Mouse (Mus musculus) CH12.LX (cell line): Measurements from ENCODE around the gene Zgrf1.

Experiments
- CTCF ChIP-seq, 2 experiments: IDR thresholded peaks in 1 of 2; conservative IDR thresholded peaks in 1 of 2; 2 replicates each; pipeline ENCODE4 v1.5.1; 2011 to 2012; ENCODE audit warnings: low read depth in 2 of 2, low read length in 2 of 2, improper control_type of control experiment in 1 of 2, inconsistent platforms in 1 of 2, mild to moderate bottlenecking in 1 of 2, moderate library complexity in 1 of 2
- EP300 ChIP-seq: IDR thresholded peaks from 2 replicates; pipeline ENCODE4 v1.6.1; 2011; ENCODE audit warnings: low read length, improper control_type of control experiment
- JUND ChIP-seq: conservative IDR thresholded peaks from 2 replicates; pipeline ENCODE4 v1.6.1; 2011; ENCODE audit warnings: low read depth, low read length, improper control_type of control experiment
- MAZ ChIP-seq: IDR thresholded peaks from 2 replicates; pipeline ENCODE4 v1.6.1; 2012; ENCODE audit warnings: low read depth, mild to moderate bottlenecking, inconsistent platforms, low read length, improper control_type of control experiment, moderate library complexity
- POLR2A ChIP-seq: IDR thresholded peaks from 2 replicates; pipeline ENCODE4 v1.6.1; 2011; ENCODE audit warnings: low read depth, mild to moderate bottlenecking, improper control_type of control experiment, low read length
- POLR2AphosphoS2 ChIP-seq: IDR thresholded peaks from 2 replicates; pipeline ENCODE4 v1.6.1; 2011; ENCODE audit warnings: low read depth, low read length, improper control_type of control experiment
- RCOR1 ChIP-seq: conservative IDR thresholded peaks from 2 replicates; pipeline ENCODE4 v1.6.1; 2012; ENCODE audit warnings: low read depth, mild to moderate bottlenecking, inconsistent platforms, low read length, improper control_type of control experiment
- USF1 ChIP-seq: IDR thresholded peaks from 2 replicates; pipeline ENCODE4 v1.6.1; 2014; ENCODE audit warnings: low read depth, mild to moderate bottlenecking, inconsistent platforms, low read length, improper control_type of control experiment
- USF2 ChIP-seq: conservative IDR thresholded peaks from 2 replicates; pipeline ENCODE4 v1.6.1; 2011; ENCODE audit warnings: low read depth, low read length, improper control_type of control experiment
- ZKSCAN1 ChIP-seq: IDR thresholded peaks from 2 replicates; pipeline ENCODE4 v1.6.1; 2012; ENCODE audit warnings: low read depth, inconsistent platforms, low read length, improper control_type of control experiment, borderline replicate concordance

DNA sequence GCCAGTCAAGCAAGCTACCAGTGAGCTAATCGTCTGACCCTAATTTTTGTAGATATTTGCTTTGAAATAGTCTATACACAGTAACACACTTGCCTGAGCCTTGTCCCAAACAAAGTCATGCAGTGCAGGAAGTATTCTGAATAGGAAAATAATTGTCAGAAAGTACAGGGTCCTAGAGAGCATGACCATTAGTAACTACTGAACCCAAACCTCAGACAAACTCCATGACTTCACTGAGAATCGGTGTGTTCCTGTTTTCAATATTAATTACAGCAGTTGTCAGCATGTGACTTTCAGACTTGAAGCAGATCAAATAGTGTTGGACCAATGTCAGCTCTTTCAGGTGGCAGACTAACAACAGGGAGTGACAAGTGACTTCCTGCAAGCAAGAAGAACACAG lies 39.6 kb upstream of the Zgrf1 start:
- TF ChIP-seq JUND = no peak
- TF ChIP-seq EP300 = peak; percentile 38; the same call in 1 of the 2 replicates
- no peak for TF ChIP-seq POLR2A
- no peak for TF ChIP-seq POLR2AphosphoS2
- no peak for TF ChIP-seq USF2
- no peak for TF ChIP-seq ZKSCAN1
- TF ChIP-seq CTCF (conservative IDR thresholded peaks at IDR 0.05 in 1 of 2, IDR thresholded peaks at IDR 0.05 in 1 of 2; ENCODE audit: low read depth in 2 of 2, low read length in 2 of 2) = no peak
- no peak for TF ChIP-seq RCOR1
- no peak for TF ChIP-seq MAZ
- no peak for TF ChIP-seq USF1
